Mouse (Mus musculus) erythroblast, embryonic 14.5 days (primary cell): ENCODE data around the gene Thsd7b.

Experiments used
- GATA1 ChIP-seq: IDR thresholded peaks from 2 replicates; pipeline ENCODE4 v1.6.1; 2012; ENCODE audit warnings: low read length, inconsistent platforms, mixed read lengths
- TAL1 ChIP-seq: IDR thresholded peaks from 3 replicates; pipeline ENCODE4 v1.6.1; 2012; ENCODE audit warnings: low read length, inconsistent platforms, mixed read lengths

- no peak for TF ChIP-seq GATA1
- no peak for TF ChIP-seq TAL1
Measured at GRCm38 (mm10) chr1:129559812-129560211, 286.7 kb downstream of the Thsd7b start.
